Mouse (Mus musculus) kidney, adult 10 weeks (tissue): ENCODE results near the gene Pik3r2. TPM values are rescaled to one million over a fixed set of nuclear protein-coding genes. Genes with fewer than 3 reads are reported as not detected.

ENCODE experiments used
- polyA plus RNA-seq: library from polyadenylated mRNA; stranded (reverse); fragments of 350-450 nt; fragmentation: Illumina TruSeq; extraction: RNeasy Lipid Tissue Mini Kit (QIAGEN cat#74804); gene quantifications from one replicate; pipeline ENCODE4 v1.2.3, GENCODE M21; 2014; ENCODE audit warnings: low read depth, low replicate concordance

The Pik3r2 gene
- polyA plus RNA-seq, result 1.5 TPM

GRCm38 (mm10) chr8:70776496-70777444 is at the start of gene Pik3r2:
Gene Pik3r2 (minus strand): TSS chr8:70776713.

GRCm38 (mm10) chr8:70808239-70808638 is 31.7 kb upstream of the Pik3r2 start, which contains the start of gene Il12rb1:
Gene Il12rb1 (plus strand): TSS chr8:70808449.

GRCm38 (mm10) chr8:70804481-70805206 is 28.1 kb upstream of the Pik3r2 start, which contains the start of gene Mast3:
Gene Mast3 (minus strand): TSS chr8:70805054.

GRCm38 (mm10) chr8:70760775-70761406 is 15.6 kb downstream of the Pik3r2 start, which contains the start of gene Mpv17l2:
Gene Mpv17l2 (minus strand): TSS chr8:70760946.

GRCm38 (mm10) chr8:70754043-70754870 is 22.3 kb downstream of the Pik3r2 start, which contains the start of gene Rab3a:
Gene Rab3a (plus strand): TSS chr8:70754679.

GRCm38 (mm10) chr8:70723486-70724210 is 52.9 kb downstream of the Pik3r2 start, which contains the start of gene Pde4c:
Gene Pde4c (plus strand): TSS chr8:70723720.

GRCm38 (mm10) chr8:70718297-70718696 is 58.2 kb downstream of the Pik3r2 start, which contains the start of gene Gm3336:
Gene Gm3336 (plus strand): TSS chr8:70718543.

Other genes with a start within 250 kb of the Pik3r2 start
- gene Fkbp8, start 249.0 kb downstream of the Pik3r2 start, polyA plus RNA-seq, result 2.8 TPM
- 9.4 TPM for gene Kxd1, start 248.8 kb downstream of the Pik3r2 start, polyA plus RNA-seq
- gene Ell, start 237.3 kb downstream of the Pik3r2 start, polyA plus RNA-seq, result 0.32 TPM
- gene Isyna1, start 182.3 kb downstream of the Pik3r2 start, polyA plus RNA-seq, result not detected
- not detected for gene Ssbp4, start 167.8 kb downstream of the Pik3r2 start, polyA plus RNA-seq
- not detected for gene Lrrc25, start 160.6 kb downstream of the Pik3r2 start, polyA plus RNA-seq
- gene Gdf15, start 144.3 kb downstream of the Pik3r2 start, polyA plus RNA-seq, result not detected
- 45.6 TPM for gene Pgpep1, start 116.3 kb downstream of the Pik3r2 start, polyA plus RNA-seq
- not detected for gene Lsm4, start 103.5 kb downstream of the Pik3r2 start, polyA plus RNA-seq
- gene Jund, start 77.8 kb downstream of the Pik3r2 start, polyA plus RNA-seq, result 16.3 TPM
- not detected for gene Iqcn, start 73.3 kb downstream of the Pik3r2 start, polyA plus RNA-seq
- not detected for gene Gm3336, start 58.2 kb downstream of the Pik3r2 start, polyA plus RNA-seq
- gene Pde4c, start 53.0 kb downstream of the Pik3r2 start, polyA plus RNA-seq, result 1.3 TPM
- 2.5 TPM for gene Rab3a, start 22.0 kb downstream of the Pik3r2 start, polyA plus RNA-seq
- gene Mpv17l2, start 15.8 kb downstream of the Pik3r2 start, polyA plus RNA-seq, result 0.65 TPM
- 1.2 TPM for gene Mast3, start 28.3 kb upstream of the Pik3r2 start, polyA plus RNA-seq
- not detected for gene Il12rb1, start 31.7 kb upstream of the Pik3r2 start, polyA plus RNA-seq
- 0.73 TPM for gene Arrdc2, start 63.0 kb upstream of the Pik3r2 start, polyA plus RNA-seq
- gene Kcnn1, start 86.5 kb upstream of the Pik3r2 start, polyA plus RNA-seq, result 1.1 TPM
- not detected for gene Ccdc124, start 97.2 kb upstream of the Pik3r2 start, polyA plus RNA-seq
- gene Slc5a5, start 116.0 kb upstream of the Pik3r2 start, polyA plus RNA-seq, result not detected
- gene Rpl18a, start 120.7 kb upstream of the Pik3r2 start, polyA plus RNA-seq, result 21.7 TPM
- 0.65 TPM for gene Map1s, start 129.2 kb upstream of the Pik3r2 start, polyA plus RNA-seq